Mouse (Mus musculus): ENCODE measurements at regions not wholly inside any gene's neighbourhood (a gene's known extent, or its start where the extent isn't known, plus 50 kb on each side); places are given as distances from the start of the nearest gene placed in this dataset.
"Not testable (repeated sequence)": the region's sequence is repeated elsewhere in the genome, so short reads cannot be mapped to it uniquely, and the experiment has no call there.

DNA sequence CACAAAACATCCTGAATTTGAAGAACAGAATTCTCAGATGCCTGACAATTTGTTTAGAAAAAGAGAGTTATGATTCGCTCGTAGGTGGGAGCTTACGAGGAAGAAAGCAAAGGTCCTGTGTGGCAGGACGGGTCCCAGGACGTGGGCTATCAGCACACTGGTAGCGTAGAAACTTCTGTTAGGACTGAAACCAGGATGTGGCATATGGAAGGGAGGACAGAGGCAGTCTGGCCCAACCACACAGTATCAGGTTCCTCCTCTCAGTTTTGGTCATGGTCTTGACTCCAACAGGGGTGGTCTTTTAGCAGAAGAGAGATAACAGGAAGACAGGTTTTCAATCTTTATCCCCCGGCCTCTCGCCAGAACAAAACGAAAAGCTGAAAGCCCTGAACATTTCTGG lies 130.1 kb downstream of the Gxylt1 start:
- 34% methylated on average over 9 of the region's 9 CpGs for WGBS
- ATAC-seq (ENCODE audit: insufficient number of reproducible peaks, insufficient read depth, low FRiP score, low read depth): no peak
- no peaks in the 10 kb centered on the region for H3K36me3 ChIP-seq (ENCODE audit: control insufficient read depth, insufficient read depth, low read length)

DNA sequence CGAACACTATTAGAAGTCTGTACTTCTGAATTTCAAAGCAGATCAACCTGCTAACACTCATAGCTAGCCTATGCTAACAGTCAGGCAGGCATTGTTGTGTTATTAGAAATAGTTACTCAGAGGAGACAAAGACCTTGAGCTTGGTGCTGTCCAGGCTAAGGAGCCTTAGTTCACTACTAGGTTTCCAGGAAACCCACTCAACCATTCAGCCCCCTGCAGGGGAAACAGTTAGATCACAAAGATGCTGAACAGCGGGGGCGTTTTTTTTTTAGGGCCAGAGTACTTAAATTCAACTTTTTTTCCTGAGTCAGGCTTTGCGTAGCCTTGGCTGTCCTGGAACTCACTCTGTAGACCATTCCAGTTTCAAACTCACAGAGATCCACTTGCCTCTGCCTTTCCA lies 130.7 kb downstream of the Gxylt1 start:
- 84% methylated on average over 4 of the region's 4 CpGs for WGBS

More for the DNA sequence above, 130.1 kb downstream of the Gxylt1 start:
- H3K9ac ChIP-seq (replicated peaks; ENCODE audit: low read depth, low read length): no peak overlapping the region
- no peaks in the 10 kb centered on the region for H3K9me3 ChIP-seq (ENCODE audit: control insufficient read depth, low read depth, low read length)
- no peak overlapping the region for H3K27ac ChIP-seq (ENCODE audit: low read length)
- H3K27me3 ChIP-seq (ENCODE audit: control insufficient read depth, insufficient read depth, low read length): no peaks in the 10 kb centered on the region
- no peak overlapping the region for H3K4me3 ChIP-seq (ENCODE audit: low read depth, low read length)
- no peak overlapping the region for H3K4me2 ChIP-seq (replicated peaks; ENCODE audit: low read depth, low read length)
- no peaks in the 10 kb centered on the region for H3K4me1 ChIP-seq (ENCODE audit: control insufficient read depth, insufficient read depth, low read length)

DNA sequence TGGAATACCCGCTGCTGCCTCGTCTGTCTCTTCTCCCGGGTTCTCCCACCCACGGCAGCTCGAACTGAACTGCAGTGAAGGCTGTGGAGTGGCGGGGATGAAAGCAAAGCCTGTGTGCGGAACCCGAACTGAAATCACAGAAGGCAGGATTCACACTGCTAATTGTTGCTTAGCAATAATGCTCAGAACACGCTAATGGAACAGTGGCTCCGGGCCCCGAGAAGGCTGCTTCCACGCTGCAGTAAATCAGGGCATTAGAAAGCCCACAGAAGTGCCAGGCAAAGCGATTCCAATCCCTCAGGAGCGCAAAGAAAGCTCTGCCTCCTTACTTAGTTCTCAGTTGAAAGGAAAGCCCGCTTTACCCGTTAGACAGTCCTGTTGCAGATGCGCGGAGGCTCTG lies 141.6 kb downstream of the Gxylt1 start:
- 78% methylated on average over 18 of the region's 18 CpGs for WGBS
- no peaks in the 10 kb centered on the region for H3K27me3 ChIP-seq (ENCODE audit: control insufficient read depth, insufficient read depth, low read length)
- no peak for ATAC-seq (ENCODE audit: insufficient number of reproducible peaks, insufficient read depth, low FRiP score, low read depth)
- no peak overlapping the region for H3K4me3 ChIP-seq (ENCODE audit: low read depth, low read length)
- H3K27ac ChIP-seq (ENCODE audit: low read length): no peak overlapping the region
- no peaks in the 10 kb centered on the region for H3K36me3 ChIP-seq (ENCODE audit: control insufficient read depth, insufficient read depth, low read length)
- no peaks in the 10 kb centered on the region for H3K4me1 ChIP-seq (ENCODE audit: control insufficient read depth, insufficient read depth, low read length)
- H3K9me3 ChIP-seq (ENCODE audit: control insufficient read depth, low read depth, low read length): no peaks in the 10 kb centered on the region
- no peak overlapping the region for H3K4me2 ChIP-seq (replicated peaks; ENCODE audit: low read depth, low read length)
- H3K9ac ChIP-seq (replicated peaks; ENCODE audit: low read depth, low read length): no peak overlapping the region

More for the DNA sequence above, 130.7 kb downstream of the Gxylt1 start:
- Histone ChIP-seq H3K9me3 (ENCODE audit: control insufficient read depth, low read depth, low read length) (no peaks in the 10 kb centered on the region), H3K9ac (replicated peaks; ENCODE audit: low read depth, low read length) (no peak overlapping the region), H3K4me1 (ENCODE audit: control insufficient read depth, insufficient read depth, low read length) (no peaks in the 10 kb centered on the region), H3K4me3 (ENCODE audit: low read depth, low read length) (no peak overlapping the region), H3K4me2 (replicated peaks; ENCODE audit: low read depth, low read length) (no peak overlapping the region), H3K27ac (ENCODE audit: low read length) (no peak overlapping the region), H3K27me3 (ENCODE audit: control insufficient read depth, insufficient read depth, low read length) (no peaks in the 10 kb centered on the region), H3K36me3 (ENCODE audit: control insufficient read depth, insufficient read depth, low read length) (no peaks in the 10 kb centered on the region)
- no peak for ATAC-seq (ENCODE audit: insufficient number of reproducible peaks, insufficient read depth, low FRiP score, low read depth)

DNA sequence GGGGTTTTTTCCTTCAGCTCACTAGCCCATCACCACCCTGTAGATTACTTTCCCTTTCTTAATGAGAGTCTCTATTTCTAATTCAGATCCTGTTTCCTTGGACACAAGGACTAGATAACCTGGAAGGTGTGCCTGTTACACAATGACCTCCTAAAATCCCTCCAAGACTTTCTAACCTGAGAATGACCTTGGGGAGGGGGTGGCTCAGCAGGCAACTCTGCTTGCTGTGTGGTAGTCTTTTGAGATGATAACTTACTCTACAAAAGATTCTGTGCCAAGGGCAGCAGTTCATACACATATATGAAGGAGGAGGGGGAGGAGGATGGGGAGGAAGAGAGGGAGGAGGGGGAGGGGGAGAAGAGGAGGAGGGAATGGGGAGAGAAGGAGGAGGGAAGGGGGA lies 143.9 kb downstream of the Gxylt1 start:
- no peak overlapping the region for H3K4me3 ChIP-seq (ENCODE audit: low read depth, low read length)
- no peak overlapping the region for H3K9ac ChIP-seq (replicated peaks; ENCODE audit: low read depth, low read length)
- H3K9me3 ChIP-seq (ENCODE audit: control insufficient read depth, low read depth, low read length): no peaks in the 10 kb centered on the region
- no peaks in the 10 kb centered on the region for H3K36me3 ChIP-seq (ENCODE audit: control insufficient read depth, insufficient read depth, low read length)
- no peaks in the 10 kb centered on the region for H3K27me3 ChIP-seq (ENCODE audit: control insufficient read depth, insufficient read depth, low read length)
- ATAC-seq (ENCODE audit: insufficient number of reproducible peaks, insufficient read depth, low FRiP score, low read depth): no peak
- H3K4me1 ChIP-seq (ENCODE audit: control insufficient read depth, insufficient read depth, low read length): no peaks in the 10 kb centered on the region
- no peak overlapping the region for H3K27ac ChIP-seq (ENCODE audit: low read length)
- H3K4me2 ChIP-seq (replicated peaks; ENCODE audit: low read depth, low read length): no peak overlapping the region

DNA sequence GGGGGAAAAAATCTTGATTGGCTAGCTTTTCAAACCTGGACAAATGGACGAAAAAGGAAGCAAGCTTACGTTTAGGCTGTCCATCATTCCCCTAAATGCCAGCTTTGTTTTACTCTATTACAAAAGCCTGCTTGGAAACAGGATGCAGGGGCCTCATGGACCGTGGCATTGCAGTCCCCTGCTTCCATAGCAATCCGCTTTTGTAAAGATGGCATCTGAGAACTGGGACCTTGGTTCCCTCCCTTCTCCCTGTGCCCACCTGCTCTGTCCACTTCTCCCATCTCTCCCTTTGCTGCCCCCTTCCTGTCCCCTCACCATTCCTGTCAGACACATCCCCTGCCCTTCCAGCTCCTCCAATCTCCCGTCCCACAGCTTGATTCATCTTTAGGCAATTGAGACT lies 149.7 kb downstream of the Gxylt1 start:
- H3K4me2 ChIP-seq (replicated peaks; ENCODE audit: low read depth, low read length): no peak overlapping the region
- H3K27me3 ChIP-seq (ENCODE audit: control insufficient read depth, insufficient read depth, low read length): no peaks in the 10 kb centered on the region
- WGBS: 69% methylated on average over 5 of the region's 5 CpGs
- H3K27ac ChIP-seq (ENCODE audit: low read length): no peak overlapping the region
- ATAC-seq (ENCODE audit: insufficient number of reproducible peaks, insufficient read depth, low FRiP score, low read depth): no peak
- no peak overlapping the region for H3K4me3 ChIP-seq (ENCODE audit: low read depth, low read length)
- H3K9me3 ChIP-seq (ENCODE audit: control insufficient read depth, low read depth, low read length): no peaks in the 10 kb centered on the region
- H3K36me3 ChIP-seq (ENCODE audit: control insufficient read depth, insufficient read depth, low read length): no peaks in the 10 kb centered on the region
- no peak overlapping the region for H3K9ac ChIP-seq (replicated peaks; ENCODE audit: low read depth, low read length)
- no peaks in the 10 kb centered on the region for H3K4me1 ChIP-seq (ENCODE audit: control insufficient read depth, insufficient read depth, low read length)

DNA sequence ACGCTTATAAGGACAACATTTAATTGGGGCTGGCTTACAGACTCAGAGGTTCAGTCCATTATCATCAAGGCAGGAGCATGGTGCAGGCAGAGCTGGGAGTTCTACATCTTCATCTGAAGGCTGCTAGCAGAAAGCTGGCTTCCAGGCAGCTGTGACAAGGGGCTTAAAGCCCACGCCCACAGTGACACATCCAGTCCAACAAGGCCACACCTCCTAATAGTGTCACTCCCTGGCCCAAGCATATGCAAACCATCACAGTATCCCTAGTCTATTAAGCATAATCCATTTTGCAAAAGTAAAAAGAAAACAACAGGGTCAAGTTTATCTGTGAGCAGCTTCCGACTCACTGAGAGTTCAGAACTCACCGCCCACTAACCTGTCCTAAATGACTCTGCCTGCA lies 153.8 kb downstream of the Gxylt1 start:
- H3K27me3 ChIP-seq (ENCODE audit: control insufficient read depth, insufficient read depth, low read length): no peaks in the 10 kb centered on the region
- no peak overlapping the region for H3K4me2 ChIP-seq (replicated peaks; ENCODE audit: low read depth, low read length)
- no peak for ATAC-seq (ENCODE audit: insufficient number of reproducible peaks, insufficient read depth, low FRiP score, low read depth)
- H3K9ac ChIP-seq (replicated peaks; ENCODE audit: low read depth, low read length): no peak overlapping the region
- H3K9me3 ChIP-seq (ENCODE audit: control insufficient read depth, low read depth, low read length): no peaks in the 10 kb centered on the region
- 68% methylated on average over 4 of the region's 4 CpGs for WGBS
- H3K36me3 ChIP-seq (ENCODE audit: control insufficient read depth, insufficient read depth, low read length): no peaks in the 10 kb centered on the region
- H3K4me3 ChIP-seq (ENCODE audit: low read depth, low read length): no peak overlapping the region
- H3K27ac ChIP-seq (ENCODE audit: low read length): no peak overlapping the region
- no peaks in the 10 kb centered on the region for H3K4me1 ChIP-seq (ENCODE audit: control insufficient read depth, insufficient read depth, low read length)

DNA sequence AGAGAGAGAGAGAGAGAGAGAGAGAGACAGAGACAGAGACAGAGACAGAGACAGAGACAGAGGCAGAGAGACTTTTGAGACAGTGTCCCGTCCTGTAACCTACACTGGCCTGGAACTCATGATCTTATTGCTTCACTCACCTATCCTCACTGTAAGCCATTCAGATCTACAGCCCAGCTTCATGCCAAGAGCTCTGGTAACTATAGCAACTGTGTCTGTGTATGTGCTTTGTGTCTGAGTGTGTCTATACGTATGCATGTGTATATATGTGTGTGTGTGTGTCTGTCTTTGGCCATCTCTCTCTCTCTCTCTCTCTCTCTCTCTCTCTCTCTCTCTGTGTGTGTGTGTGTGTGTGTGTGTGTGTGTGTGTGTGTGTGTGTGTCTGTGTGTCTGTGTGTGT lies 157.2 kb downstream of the Gxylt1 start:
- ATAC-seq (ENCODE audit: insufficient number of reproducible peaks, insufficient read depth, low FRiP score, low read depth); H3K9me3 ChIP-seq (ENCODE audit: control insufficient read depth, low read depth, low read length): not testable (repeated sequence)

DNA sequence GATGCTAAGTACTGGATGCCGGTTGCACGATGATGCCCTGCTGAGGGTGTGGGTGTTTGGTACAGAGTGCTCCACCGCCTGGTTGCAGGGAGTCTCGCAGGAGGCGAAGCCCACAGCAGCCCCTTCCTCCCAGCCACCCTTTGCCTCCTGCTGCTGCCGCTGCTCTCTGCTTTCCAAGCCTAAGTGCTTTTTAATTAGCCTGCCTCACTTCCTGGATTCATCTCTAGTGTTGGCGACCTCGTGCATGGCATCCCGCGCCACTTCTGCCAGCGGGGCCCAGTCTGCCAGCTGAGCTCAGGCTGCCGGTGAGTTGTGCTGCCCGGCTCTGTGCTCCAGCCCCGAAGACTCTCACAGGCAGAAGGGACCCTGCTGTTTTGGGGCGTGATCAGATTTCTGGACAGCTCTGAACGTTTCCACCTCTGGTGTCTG lies 159.3 kb downstream of the Gxylt1 start:
- peak overlapping the region; percentile 46 for H3K4me2 ChIP-seq (replicated peaks; ENCODE audit: low read depth, low read length)
- no peak overlapping the region for H3K27ac ChIP-seq (ENCODE audit: low read length)
- H3K9me3 ChIP-seq (ENCODE audit: control insufficient read depth, low read depth, low read length): no peaks in the 10 kb centered on the region
- WGBS: 6% methylated on average over 16 of the region's 16 CpGs
- 0 out of 2 replicates have a peak overlapping the region, but pooled peaks have one; percentile 6 for H3K9ac ChIP-seq (replicated peaks; ENCODE audit: low read depth, low read length)
- no peaks in the 10 kb centered on the region for H3K36me3 ChIP-seq (ENCODE audit: control insufficient read depth, insufficient read depth, low read length)
- H3K4me3 ChIP-seq (ENCODE audit: low read depth, low read length): peak overlapping the region; percentile 13; the same call in 1 of the 2 replicates
- ATAC-seq (ENCODE audit: insufficient number of reproducible peaks, insufficient read depth, low FRiP score, low read depth): peak; percentile 72; the same call in 1 of the 2 replicates
- 0 out of 2 replicates have a peak, but pooled peaks cover 4% of the 10 kb centered on the region for H3K4me1 ChIP-seq (ENCODE audit: control insufficient read depth, insufficient read depth, low read length)
- no peaks in the 10 kb centered on the region for H3K27me3 ChIP-seq (ENCODE audit: control insufficient read depth, insufficient read depth, low read length)

More for the DNA sequence above, 157.2 kb downstream of the Gxylt1 start:
- H3K4me3 ChIP-seq (ENCODE audit: low read depth, low read length); H3K4me2 ChIP-seq (replicated peaks; ENCODE audit: low read depth, low read length); H3K4me1 ChIP-seq (ENCODE audit: control insufficient read depth, insufficient read depth, low read length); H3K36me3 ChIP-seq (ENCODE audit: control insufficient read depth, insufficient read depth, low read length); H3K27me3 ChIP-seq (ENCODE audit: control insufficient read depth, insufficient read depth, low read length); H3K27ac ChIP-seq (ENCODE audit: low read length); H3K9ac ChIP-seq (replicated peaks; ENCODE audit: low read depth, low read length): not testable (repeated sequence)
- 85% methylated on average over 2 of the region's 2 CpGs for WGBS

DNA sequence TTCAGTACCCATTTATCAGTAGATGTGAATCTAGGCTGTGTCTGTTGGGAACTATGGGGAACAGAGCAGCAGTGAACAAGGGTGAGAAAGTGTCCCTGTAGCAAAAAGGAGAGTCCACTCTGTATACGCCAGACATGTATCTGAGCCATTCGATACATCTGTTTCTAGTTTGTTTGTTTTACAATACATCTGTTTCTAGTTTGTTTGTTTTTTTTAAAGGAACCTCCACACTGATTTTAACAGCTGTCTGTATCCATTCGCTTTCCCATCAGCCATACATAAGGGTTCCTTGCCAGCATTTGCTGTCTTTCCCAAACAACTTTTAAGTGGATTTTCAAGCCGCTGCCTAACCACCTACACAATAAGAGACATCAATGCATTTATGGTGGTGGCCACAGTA lies 170.0 kb downstream of the Gxylt1 start:
- H3K4me2 ChIP-seq (replicated peaks; ENCODE audit: low read depth, low read length): no peak overlapping the region
- 77% methylated on average over 4 of the region's 4 CpGs for WGBS
- no peak overlapping the region for H3K4me3 ChIP-seq (ENCODE audit: low read depth, low read length)
- no peak overlapping the region for H3K9ac ChIP-seq (replicated peaks; ENCODE audit: low read depth, low read length)
- H3K27ac ChIP-seq (ENCODE audit: low read length): no peak overlapping the region
- H3K27me3 ChIP-seq (ENCODE audit: control insufficient read depth, insufficient read depth, low read length): no peaks in the 10 kb centered on the region
- no peak for ATAC-seq (ENCODE audit: insufficient number of reproducible peaks, insufficient read depth, low FRiP score, low read depth)
- no peaks in the 10 kb centered on the region for H3K4me1 ChIP-seq (ENCODE audit: control insufficient read depth, insufficient read depth, low read length)
- no peaks in the 10 kb centered on the region for H3K36me3 ChIP-seq (ENCODE audit: control insufficient read depth, insufficient read depth, low read length)
- H3K9me3 ChIP-seq (ENCODE audit: control insufficient read depth, low read depth, low read length): no peaks in the 10 kb centered on the region

Measured in stomach, embryonic 14.5 days (tissue).